Mouse (Mus musculus) thymus, postnatal 36 days (tissue): ENCODE results near the gene Nfu1.

Experiments
- DNase-seq, 2 experiments: peaks; one replicate each; pipeline ENCODE4 v3.0.0; 2022; ENCODE audit warnings: mixed read lengths in 2 of 2

Nfu1 gene

DNA sequence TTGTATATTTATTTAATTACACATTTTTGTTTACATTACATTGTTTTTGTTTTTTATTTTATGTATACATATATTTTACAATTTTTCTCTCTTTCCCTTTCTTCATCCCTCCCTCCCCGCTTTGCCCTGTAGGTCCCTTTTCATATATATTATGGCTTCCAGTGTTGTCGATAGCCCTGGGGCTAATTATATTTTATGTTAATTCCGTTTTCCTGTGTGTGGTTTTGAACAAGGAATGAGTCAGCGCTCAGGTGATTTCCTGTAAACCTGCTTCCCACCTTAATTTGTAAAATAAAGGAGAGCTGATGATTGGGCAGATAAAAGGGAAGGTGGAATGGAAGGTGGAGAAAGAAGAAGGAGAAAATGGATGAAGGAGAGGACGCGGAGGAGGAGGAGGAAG lies at the start of gene Nfu1:
Gene Nfu1 (plus strand): TSS at position 350 of the 400 bp plus-strand sequence.
- no peak for DNase-seq

DNA sequence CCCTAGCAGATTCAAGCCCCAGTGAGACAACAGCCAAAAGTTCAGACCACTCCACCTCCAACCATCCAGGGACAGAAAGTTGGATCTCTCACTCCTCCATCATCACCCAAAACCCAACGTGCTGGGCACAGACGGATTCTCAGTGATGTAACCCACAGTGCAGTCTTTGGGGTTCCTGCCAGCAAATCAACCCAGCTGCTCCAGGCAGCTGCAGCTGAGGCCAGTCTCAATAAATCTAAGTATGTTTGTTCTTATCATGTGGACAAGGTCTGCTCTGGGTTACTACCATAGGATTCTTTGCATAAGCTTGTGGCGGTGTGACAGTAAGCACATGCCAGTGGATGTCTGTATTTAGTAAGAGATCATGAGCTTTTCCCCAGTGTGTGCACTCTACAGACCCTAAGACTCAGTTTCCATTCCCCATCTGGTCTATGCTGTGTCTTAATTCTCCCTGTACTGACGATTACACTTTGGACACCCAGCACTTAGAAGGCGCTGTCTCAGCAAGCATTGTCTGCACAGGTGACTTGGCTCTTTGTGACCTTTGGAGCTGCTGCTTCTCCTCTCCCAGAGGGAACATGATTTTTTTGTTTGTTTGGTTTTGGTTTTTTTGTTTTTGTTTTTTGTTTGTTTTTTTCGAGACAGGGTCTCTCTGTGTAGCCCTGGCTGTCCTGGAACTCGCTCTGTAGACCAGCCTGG lies 44.9 kb upstream of the Nfu1 start:
- no peak for DNase-seq

DNA sequence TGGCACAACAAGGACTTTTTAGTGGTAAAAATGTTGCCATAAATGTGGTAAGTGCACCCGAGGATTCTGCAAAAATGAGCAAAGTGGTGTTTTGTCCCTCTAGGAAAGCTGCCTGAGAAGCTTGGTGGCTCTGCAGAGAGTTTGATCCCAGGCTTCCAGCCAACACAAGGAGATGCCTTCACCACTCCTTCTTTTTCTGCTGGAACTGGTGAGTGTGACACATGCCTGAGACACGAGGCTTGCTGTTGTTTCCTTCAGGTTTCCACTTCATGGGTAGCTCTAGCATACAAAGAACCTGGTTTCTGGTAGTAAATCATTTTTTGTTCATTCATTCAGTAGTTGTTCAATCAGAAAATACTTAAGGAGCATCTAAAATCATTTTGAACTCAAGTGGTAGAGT lies 41.9 kb upstream of the Nfu1 start:
- DNase-seq = no peak

DNA sequence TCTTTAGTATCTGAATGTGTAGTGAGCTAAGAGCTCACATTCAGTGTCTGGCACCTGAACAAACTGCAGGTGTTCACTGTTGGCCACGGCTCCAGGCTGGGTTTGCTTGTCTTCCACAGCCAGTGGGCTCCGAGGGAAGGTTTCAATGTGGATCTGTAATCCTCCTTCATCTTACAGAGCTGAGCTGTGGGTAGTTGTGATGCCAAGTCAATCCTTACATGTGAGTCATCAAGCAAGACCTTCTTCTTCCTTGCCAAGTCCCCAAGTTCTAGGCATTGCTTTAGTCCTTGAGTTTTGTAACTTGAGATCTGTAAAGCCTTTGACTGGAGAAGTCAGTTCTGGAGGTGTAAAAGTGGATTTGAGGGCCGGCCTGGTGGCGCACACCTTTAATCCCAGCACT lies 35.1 kb upstream of the Nfu1 start:
- DNase-seq = no peak

DNA sequence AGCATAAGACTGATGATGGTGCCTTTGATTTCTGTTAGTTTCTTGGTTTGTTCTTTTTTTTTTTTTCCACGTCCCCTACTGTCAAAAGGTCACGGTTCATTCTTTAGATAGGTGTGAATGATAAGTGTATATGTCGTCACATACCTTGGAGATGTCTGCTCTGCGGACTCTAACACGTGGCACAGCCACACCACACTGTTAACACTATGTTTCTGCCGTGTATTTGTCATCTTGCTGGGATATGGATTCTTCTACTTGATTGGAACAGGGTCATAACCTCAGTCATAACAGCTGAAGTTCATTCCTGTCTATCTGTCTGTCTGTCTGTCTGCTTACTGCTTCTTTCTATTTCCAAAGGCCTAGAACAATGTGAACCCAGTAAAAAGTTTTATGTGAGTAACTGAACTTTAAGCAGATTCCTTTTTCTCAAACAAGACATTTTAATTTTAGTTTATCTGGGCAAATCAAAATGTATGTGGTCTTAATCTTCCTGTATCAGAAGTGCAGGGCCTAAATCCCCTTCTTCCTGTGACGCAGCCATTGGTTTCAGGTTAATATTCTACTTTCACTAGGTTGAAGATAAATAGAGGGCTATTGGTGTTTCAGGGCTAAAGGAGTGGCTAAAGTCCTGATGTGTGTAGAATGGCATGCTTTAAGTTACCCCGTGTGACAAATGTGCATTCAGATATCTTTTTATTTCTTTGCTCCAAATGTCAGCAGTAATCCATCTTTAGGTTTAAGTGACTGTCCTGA lies 30.7 kb upstream of the Nfu1 start:
- DNase-seq = no peak

DNA sequence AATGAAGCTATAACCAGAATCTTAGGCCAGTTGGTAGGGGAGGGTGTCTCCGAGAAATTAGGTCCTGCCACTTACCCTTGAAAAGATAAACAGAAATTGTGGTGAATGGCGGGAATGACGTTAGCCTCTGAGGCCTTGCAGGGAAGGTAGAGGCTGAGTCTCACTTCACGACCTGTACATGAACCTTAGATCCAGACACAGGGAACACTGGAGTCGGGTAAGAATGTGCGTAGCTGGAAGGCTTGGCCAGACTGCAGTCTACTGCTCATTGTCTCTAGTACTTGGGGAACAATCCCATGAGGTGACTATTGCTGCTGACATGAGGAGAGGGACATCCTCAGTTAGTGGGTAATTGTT lies 30.1 kb upstream of the Nfu1 start:
- DNase-seq = no peak

DNA sequence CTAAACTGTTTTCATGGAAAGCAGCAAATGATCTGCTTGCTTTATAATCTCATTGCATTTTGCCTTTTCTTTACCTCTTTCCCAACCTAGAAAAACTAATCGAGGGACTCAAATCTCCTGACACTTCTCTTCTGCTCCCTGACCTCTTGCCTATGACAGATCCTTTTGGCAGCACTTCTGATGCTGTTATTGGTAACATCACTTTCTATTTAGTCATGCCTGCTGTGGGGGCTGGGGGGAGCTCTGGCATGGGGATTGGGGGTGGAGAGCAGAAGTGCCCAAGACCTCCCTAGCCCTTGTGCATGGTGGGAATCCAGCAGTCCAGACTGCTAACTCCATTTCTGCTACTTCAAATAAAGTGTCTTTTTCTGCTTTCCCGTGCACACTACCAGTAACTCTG lies 27.8 kb upstream of the Nfu1 start:
- DNase-seq = no peak

DNA sequence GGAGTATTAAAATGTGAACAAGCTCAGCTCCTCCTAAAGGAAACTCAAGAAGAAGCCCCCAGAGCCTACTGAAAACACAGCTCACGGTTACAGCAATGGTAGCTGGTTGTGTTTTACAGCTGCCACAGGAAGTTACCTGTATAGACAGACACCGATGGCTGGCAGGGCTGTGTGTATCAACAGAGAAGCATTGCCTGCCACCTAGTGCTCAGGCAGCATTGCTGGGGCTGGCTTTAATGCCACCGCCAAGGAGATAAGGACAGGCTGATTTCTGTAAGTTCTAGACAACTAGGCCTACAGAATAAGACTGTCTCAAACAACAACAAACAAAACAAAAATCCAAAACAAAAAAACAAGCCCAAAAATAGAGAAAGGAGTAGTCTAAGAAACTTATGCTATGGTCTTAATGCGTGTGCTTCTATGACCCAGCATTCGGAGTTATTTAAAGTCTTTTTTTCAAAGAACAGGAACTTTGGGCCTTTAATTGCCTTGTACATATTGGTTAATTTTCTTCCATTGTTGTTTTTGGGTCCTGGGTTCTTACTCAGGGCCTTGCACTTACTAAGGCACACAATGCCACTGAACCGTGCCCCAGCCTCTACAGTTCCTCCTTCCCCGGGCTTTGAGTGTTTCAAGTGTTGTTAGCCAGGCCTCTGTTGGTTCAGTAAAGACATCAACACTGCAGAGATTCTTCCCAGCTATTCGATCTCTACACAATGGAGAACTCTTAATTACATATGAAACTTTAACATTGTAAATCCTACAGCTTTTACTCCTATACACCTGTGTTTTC lies 23.5 kb upstream of the Nfu1 start:
- no peak for DNase-seq

DNA sequence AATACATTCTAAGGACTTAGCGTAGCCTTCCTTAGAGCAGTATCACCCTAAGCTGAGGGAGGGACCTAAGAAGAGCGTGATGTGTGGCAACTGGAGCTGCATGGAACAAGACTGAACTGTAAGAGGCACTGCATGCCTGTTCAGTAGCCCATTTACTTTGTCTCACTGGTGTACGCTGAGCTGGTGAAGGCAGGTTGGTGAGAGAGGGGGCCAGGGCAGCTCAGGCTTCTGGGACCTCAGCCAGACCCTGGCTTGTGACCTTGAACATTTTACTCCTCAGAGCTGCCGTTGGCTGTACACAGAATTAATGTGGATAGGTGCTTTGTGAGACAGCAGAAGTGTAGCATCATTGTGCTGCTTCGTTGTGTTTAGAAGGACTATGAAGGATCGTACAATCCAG lies 19.5 kb upstream of the Nfu1 start:
- DNase-seq = no peak

DNA sequence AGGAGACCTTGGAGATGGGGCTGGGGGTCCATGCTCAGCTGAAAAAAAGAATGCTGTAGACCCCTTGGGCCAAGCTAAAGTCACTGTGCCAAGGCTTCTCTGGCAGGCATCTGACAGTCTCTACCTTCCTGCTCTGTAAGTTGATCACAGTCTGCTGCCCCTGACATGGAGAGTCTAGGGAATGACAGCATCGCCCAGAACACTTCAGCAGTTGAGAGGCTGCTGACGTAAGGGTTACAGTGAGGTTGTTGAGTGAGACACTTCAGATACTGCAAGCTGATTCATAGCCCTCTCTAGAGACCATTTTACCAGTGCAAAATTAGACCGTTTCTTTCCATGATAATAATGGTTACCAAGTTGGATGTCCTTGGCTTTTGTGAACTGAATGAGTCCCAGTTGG lies 18.0 kb upstream of the Nfu1 start:
- DNase-seq = no peak

DNA sequence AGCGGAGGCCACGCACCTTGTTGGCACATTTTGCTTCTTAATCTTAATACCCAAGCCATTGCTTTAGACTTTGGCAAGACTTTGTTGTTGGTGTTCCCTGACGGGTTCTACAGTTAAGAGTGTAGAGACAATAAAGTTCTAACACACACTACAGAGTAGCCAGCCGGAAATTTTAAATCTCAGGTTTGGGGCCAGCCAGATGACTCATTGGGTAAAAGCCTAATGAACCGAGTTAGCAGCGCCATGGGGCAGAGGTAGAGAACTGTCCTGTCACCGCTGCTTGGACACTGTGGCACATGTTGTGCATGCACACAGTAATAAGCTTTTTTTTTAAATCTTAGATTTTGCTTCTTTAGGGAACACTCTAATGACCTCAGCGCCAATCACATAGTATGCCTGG lies 16.7 kb upstream of the Nfu1 start:
- DNase-seq = no peak

DNA sequence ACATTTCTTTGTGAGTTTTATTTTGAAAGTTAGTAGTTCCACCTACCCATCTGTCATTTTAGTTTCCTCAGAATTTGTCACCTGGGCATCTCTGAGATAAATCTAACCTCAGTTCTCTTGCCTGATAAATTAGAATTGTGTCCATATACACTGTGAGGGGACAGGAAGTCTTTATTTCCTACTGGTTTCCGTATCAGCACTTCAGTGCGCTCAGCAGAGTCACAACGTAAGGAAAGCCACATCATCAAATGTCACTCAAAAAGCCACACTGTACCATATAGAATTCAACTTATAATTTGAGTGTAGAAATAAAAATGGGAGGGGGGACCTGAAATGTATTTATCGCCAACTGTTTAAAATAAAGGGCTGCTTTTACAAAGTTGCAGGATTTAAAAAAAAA lies 14.8 kb upstream of the Nfu1 start:
- DNase-seq = no peak

DNA sequence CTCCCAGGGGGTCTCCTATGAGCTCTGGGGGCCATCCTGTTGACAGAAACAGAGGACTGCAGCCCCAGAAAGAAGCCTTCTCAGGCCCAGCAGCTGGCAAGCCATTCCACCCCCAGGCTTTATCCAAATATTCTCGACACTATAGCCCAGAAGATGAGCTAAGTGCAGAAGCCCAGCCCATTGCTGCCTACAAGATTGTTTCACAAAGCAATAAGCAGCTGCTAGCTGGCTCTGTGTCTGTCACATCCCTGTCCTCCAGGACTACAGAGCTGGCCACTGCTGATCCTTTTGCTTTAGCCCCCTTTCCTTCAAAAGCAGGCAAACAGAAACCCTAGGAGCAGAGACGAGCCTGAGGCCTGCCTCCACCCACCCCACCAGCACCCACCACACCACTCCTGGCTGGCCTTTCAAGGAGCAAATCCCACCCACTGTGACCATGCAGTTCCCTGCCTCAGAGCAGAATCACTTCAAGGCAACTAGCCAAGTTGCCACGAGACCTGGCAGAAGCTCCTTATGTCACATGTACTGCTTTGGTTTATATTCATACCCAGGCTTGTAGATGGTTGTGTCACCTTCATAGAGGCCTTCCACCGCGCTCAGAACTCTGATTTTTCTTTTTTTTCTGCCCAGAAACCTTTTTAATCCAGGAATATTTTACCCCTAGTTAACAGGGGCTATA lies 12.3 kb upstream of the Nfu1 start:
- no peak for DNase-seq

DNA sequence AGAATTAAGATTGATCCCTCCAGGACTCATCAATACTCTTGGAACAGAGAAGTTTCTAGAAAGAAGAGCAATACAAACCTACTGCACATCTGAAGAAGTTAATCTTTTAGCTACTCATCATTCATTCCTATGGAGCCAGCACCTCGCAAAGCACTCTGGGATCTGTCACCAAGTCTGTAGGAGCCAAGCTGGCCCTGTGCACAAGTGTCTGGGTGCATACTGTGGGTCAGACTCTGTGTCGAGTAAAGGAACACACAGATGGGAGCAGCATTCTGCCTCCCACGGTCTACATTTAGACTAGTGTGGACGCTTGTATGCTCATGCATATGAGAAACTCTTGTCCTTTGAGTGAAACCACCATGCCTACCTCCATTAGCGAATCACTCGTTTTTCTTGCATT lies 11.7 kb upstream of the Nfu1 start:
- no peak for DNase-seq

DNA sequence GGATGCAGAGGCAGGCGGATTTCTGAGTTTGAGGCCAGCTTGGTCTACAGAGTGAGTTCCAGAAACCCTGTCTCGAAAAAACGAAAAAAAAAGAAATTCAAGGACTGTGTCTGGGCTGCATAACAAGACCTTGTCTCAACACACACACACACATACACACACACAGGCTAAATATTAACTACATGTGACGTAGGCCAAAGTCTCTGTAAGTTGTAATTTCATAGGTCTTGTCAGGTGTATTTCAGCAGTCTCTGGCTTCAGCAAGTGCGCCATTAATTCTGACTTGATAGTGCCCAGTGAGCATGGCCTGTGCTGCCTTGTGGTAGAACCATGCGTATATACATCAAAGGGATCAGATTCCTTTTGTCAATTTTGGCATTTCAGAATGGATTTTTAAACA lies 7.0 kb upstream of the Nfu1 start:
- no peak for DNase-seq

DNA sequence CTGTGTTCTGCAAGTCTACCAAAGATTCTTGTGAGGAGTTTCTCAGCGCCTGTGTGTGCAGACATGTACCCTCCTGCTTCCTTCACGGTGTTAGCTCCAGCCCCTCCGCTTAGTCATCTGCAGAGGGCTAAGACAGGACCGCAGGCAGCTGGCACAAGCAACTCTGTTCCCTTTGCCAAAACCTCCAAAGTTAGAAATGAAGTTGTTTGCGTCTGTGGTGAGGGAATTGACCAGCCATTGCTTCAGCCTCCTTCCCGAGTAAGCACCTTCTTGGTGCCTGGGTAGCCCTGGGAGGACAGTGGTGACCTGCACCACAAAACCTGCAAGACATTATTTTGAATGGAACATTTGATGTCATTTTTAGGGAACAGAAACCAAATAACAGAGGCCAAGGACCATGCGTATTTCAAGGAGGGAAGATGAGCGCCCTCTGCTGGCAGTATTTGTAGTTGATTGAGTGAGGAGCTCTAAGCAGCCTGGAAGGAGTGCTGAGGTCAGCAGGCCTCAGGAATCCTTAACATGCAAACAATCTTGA lies 6.4 kb upstream of the Nfu1 start:
- DNase-seq = peak; percentile 54 to 66

DNA sequence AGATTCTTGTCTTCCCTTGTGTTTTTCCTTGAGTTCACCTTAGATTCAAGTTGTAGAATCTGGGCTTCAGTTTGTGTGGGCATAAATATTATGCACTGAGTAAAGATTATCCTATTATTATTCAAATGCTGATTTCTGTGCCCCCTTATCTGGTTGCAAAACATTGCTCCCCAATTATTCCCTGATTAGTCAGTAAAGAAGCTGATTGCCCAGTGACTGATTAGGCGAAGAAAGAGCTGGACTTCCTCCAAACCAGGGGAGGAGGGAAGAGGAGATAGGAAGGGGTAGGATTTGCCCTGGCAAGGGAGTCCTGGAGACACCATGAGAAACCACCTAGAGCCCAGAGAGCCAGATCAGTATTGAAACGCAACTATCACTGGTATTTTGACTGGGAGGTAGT lies 4.9 kb upstream of the Nfu1 start:
- no peak for DNase-seq

DNA sequence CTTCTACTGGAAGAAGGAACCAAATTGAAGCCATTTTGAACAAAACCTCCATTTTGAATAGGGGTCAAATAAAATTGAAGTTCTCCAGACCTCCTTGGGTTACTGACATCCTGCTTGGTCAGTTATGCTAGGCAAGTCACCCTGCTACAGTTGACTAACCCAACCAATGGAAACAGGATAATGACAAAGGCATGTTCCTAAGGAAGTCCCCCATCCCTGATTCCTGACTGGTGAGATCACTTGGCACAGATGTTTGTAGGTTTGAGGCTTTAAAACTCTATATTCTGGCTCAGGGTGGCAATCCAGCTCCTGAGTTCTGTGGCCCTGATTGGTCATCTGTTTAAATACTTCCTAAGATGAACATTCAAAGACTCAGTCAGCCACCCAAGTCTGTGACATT lies 3.5 kb upstream of the Nfu1 start:
- DNase-seq = no peak

DNA sequence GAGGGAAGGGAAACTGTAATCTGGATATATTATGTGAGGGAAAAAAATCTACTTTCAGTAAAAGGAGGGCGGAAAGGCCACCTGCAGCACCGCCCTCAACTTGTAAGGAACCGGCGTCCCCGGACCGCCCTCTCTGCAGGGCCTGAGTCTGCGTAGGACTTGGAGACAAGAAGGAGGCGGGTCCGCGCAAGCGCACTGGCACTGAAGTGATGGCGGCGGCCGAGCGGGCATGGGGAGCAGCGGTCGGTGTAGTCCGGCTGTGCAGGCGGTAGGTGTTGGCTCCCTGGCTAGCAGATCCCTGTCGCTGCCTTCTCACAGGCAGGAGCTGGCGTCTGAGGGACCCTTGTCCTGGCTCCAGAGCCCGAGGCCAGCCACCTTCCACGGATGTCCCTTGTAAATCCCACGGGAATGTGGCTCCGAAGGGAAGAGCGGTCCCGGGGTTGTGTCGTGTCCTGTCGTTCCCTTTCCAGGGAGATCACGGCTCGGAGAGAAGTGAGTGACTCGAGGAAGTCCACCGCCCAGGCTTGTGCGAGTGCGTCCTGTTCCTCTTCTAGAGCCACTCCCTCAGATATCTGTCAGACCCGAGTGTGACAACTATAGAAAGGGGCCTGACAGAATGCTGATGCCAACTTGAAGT lies 774 bp downstream of the Nfu1 start:
- DNase-seq = peak; percentile 94 to 96

DNA sequence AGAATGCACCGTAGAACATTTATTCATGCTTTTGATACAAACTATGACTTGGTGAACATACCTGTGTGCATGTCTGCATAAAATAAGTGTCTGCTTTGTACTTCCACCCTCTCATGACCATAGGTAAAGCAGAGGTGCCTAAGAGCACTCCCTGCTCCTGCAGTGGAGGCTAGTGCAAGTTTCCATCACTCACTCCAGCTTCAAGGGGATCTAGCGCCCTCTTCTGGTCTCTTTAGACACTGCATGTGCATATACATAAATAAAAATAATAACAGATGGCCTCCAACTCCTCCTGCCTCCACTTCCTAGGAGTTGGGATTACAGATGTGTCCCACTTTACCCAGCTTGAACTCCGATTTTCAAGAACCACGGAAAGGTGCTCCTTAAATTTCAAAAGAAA lies 7.9 kb downstream of the Nfu1 start:
- peak; percentile 25 to 44 for DNase-seq

DNA sequence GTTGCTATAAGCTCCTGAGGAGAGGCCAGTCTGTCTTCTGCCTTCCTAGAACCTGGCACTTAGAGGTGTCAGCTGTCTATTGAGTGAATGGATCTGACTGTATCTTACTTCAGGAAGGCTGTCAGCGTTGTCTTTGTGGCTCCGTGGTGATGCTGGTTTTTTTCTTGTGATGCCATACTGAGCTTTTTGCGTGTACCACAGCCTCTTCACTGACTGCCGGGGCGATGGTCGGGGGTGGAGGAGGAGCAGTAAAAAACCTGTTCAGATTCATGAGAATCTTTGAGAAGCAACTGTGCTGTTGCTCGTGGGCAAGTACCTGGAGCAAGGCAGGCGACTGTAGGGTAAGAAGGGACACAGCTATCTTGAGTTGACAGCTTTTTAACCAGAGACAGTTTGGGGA lies 9.8 kb downstream of the Nfu1 start:
- no peak for DNase-seq

DNA sequence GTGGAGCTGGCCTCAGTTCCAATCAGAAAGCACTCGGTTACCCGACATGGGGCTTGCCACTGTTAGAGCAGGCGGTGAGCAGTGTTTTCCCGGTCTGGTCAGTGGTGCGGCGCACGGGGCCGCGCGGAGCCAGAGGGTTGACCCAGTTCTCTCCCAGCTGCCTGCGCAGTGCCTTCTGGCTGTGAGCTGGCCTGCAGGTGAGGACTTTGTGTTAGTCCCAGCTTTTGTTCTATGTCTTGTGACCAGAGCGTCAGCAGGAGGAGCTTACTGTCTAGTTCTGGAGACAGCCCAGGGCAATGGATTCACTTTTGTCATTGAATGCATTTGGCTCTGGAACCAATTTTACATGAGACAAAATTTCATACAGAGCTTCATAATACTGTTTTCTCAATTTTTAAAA lies 12.8 kb downstream of the Nfu1 start:
- DNase-seq = no peak

DNA sequence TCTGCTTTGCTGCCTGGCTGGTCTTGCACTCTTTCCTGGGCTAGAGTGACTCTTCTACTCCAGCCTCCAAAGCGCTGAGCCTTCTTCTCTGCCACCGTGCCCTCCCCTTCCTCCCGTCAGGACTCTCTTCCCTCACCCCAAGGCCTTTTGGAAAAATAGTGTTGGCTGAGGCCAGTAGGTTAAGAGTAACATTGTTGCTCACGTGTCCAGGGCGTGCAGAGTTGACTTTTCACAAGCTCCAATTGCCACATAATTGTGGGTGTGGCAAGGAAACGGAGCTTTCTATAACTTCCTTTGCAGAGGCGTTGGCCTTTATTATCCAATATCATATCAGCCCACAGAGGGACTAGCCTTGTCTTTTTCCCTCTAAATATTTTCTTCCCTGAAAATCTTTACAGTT lies 17.9 kb downstream of the Nfu1 start:
- DNase-seq = no peak
